Mouse (Mus musculus): Measurements from ENCODE around the gene Ddx23. TPM values are rescaled to one million over a fixed set of nuclear protein-coding genes. Genes with fewer than 3 reads are reported as not detected.
A peak's percentile ranks its signal among the peaks of the same experiment; 100 is the strongest.

Ddx23 gene
- polyA plus RNA-seq, 1 experiment from 2014 or later = 16.4 TPM

- Histone ChIP-seq H3K27ac (no peak overlapping the region), H3K9me3 (no peaks in the 10 kb centered on the region), H3K27me3 (replicated peaks) (0 out of 2 replicates have a peak, but pooled peaks cover 6% of the 10 kb centered on the region), H3K4me2 (replicated peaks) (no peak overlapping the region), H3K4me1 (peaks cover 37% of the 10 kb centered on the region), H3K36me3 (peaks cover 16% of the 10 kb centered on the region; the same call in 1 of the 2 replicates), H3K4me3 (no peak overlapping the region), H3K9ac (no peak overlapping the region)
- no peak for ATAC-seq (ENCODE audit: low FRiP score, low read depth)
- WGBS = 83% methylated on average over 4 of the region's 4 CpGs
These were observed 9.9 kb upstream of the Ddx23 start for GRCm38 (mm10) chr15:98672592-98672991.

GRCm38 (mm10) chr15:98664042-98664907 is 1.6 kb upstream of the Ddx23 start:
- Histone ChIP-seq H3K4me1 (no peaks in the 10 kb centered on the region), H3K4me2 (replicated peaks) (no peak overlapping the region), H3K27me3 (replicated peaks) (no peaks in the 10 kb centered on the region), H3K9ac (no peak overlapping the region), H3K9me3 (no peaks in the 10 kb centered on the region), H3K36me3 (peaks cover 7% of the 10 kb centered on the region; the same call in 1 of the 2 replicates), H3K27ac (no peak overlapping the region), H3K4me3 (no peak overlapping the region)
- WGBS = 83% methylated on average over 11 of the region's 11 CpGs
- ATAC-seq (ENCODE audit: low FRiP score, low read depth) = no peak

- Histone ChIP-seq H3K27me3 (replicated peaks) (no peaks in the 10 kb centered on the region), H3K4me1 (no peaks in the 10 kb centered on the region), H3K27ac (peak overlapping the region; percentile 39; the same call in 1 of the 2 replicates), H3K4me3 (peak overlapping the region; percentile 65), H3K9me3 (no peaks in the 10 kb centered on the region), H3K36me3 (peaks cover 24% of the 10 kb centered on the region), H3K4me2 (replicated peaks) (peak overlapping the region; percentile 67), H3K9ac (peak overlapping the region; percentile 73)
- no peak for ATAC-seq (ENCODE audit: low FRiP score, low read depth)
- WGBS = 2% methylated on average over 14 of the region's 14 CpGs
These were observed 512 bp downstream of the Ddx23 start for GRCm38 (mm10) chr15:98662198-98662566.

- ATAC-seq (ENCODE audit: low FRiP score, low read depth) = no peak
- no peak overlapping the region for H3K9ac ChIP-seq
- no peak overlapping the region for H3K4me3 ChIP-seq
- no peak overlapping the region for H3K4me2 ChIP-seq (replicated peaks)
- no peaks in the 10 kb centered on the region for H3K27me3 ChIP-seq (replicated peaks)
- H3K9me3 ChIP-seq = no peaks in the 10 kb centered on the region
- no peak overlapping the region for H3K27ac ChIP-seq
- WGBS = 85% methylated on average over 15 of the region's 15 CpGs
- H3K36me3 ChIP-seq = peaks cover 69% of the 10 kb centered on the region
- H3K4me1 ChIP-seq = no peaks in the 10 kb centered on the region
These were observed 5.5 kb downstream of the Ddx23 start for GRCm38 (mm10) chr15:98656982-98657751.

GRCm38 (mm10) chr15:98652174-98652573 is 10.5 kb downstream of the Ddx23 start:
- no peaks in the 10 kb centered on the region for H3K4me1 ChIP-seq
- no peak for ATAC-seq (ENCODE audit: low FRiP score, low read depth)
- H3K27me3 ChIP-seq (replicated peaks) = no peaks in the 10 kb centered on the region
- no peak overlapping the region for H3K4me3 ChIP-seq
- 95% methylated on average over 8 of the region's 8 CpGs for WGBS
- H3K9ac ChIP-seq = no peak overlapping the region
- peaks cover 95% of the 10 kb centered on the region for H3K36me3 ChIP-seq
- no peak overlapping the region for H3K27ac ChIP-seq
- no peaks in the 10 kb centered on the region for H3K9me3 ChIP-seq
- H3K4me2 ChIP-seq (replicated peaks) = no peak overlapping the region

- H3K9ac ChIP-seq = no peak overlapping the region
- no peak overlapping the region for H3K4me2 ChIP-seq (replicated peaks)
- H3K27me3 ChIP-seq (replicated peaks) = no peaks in the 10 kb centered on the region
- no peak overlapping the region for H3K4me3 ChIP-seq
- ATAC-seq (ENCODE audit: low FRiP score, low read depth) = no peak
- H3K9me3 ChIP-seq = no peaks in the 10 kb centered on the region
- H3K36me3 ChIP-seq = peaks cover 95% of the 10 kb centered on the region
- no peak overlapping the region for H3K27ac ChIP-seq
- WGBS = 91% methylated on average over 15 of the region's 15 CpGs
- no peaks in the 10 kb centered on the region for H3K4me1 ChIP-seq
These were observed 11.3 kb downstream of the Ddx23 start for GRCm38 (mm10) chr15:98651431-98651830.

- H3K27me3 ChIP-seq (replicated peaks) = no peaks in the 10 kb centered on the region
- H3K27ac ChIP-seq = no peak overlapping the region
- no peaks in the 10 kb centered on the region for H3K9me3 ChIP-seq
- H3K4me1 ChIP-seq = no peaks in the 10 kb centered on the region
- H3K9ac ChIP-seq = no peak overlapping the region
- ATAC-seq (ENCODE audit: low FRiP score, low read depth) = no peak
- 97% methylated on average over 3 of the region's 3 CpGs for WGBS
- H3K4me3 ChIP-seq = no peak overlapping the region
- H3K4me2 ChIP-seq (replicated peaks) = no peak overlapping the region
- H3K36me3 ChIP-seq = peaks cover 99% of the 10 kb centered on the region
These were observed 14.6 kb downstream of the Ddx23 start for GRCm38 (mm10) chr15:98648071-98648470.

GRCm38 (mm10) chr15:98647308-98647707 is 15.4 kb downstream of the Ddx23 start:
- Histone ChIP-seq H3K36me3 (peaks cover 99% of the 10 kb centered on the region), H3K9ac (no peak overlapping the region), H3K27me3 (replicated peaks) (no peaks in the 10 kb centered on the region), H3K27ac (no peak overlapping the region), H3K4me3 (no peak overlapping the region), H3K9me3 (no peaks in the 10 kb centered on the region), H3K4me2 (replicated peaks) (no peak overlapping the region), H3K4me1 (no peaks in the 10 kb centered on the region)
- ATAC-seq (ENCODE audit: low FRiP score, low read depth) = no peak
- 90% methylated on average over 10 of the region's 10 CpGs for WGBS

GRCm38 (mm10) chr15:98646737-98647136 is 16.0 kb downstream of the Ddx23 start:
- ATAC-seq (ENCODE audit: low FRiP score, low read depth) = no peak
- Histone ChIP-seq H3K4me3 (no peak overlapping the region), H3K4me1 (no peaks in the 10 kb centered on the region), H3K9me3 (no peaks in the 10 kb centered on the region), H3K27ac (no peak overlapping the region), H3K36me3 (peaks cover 99% of the 10 kb centered on the region), H3K9ac (0 out of 2 replicates have a peak overlapping the region, but pooled peaks have one; percentile 21), H3K4me2 (replicated peaks) (no peak overlapping the region), H3K27me3 (replicated peaks) (no peaks in the 10 kb centered on the region)
- 89% methylated on average over 8 of the region's 8 CpGs for WGBS

- peaks cover 99% of the 10 kb centered on the region for H3K36me3 ChIP-seq
- no peak overlapping the region for H3K27ac ChIP-seq
These were observed 17.4 kb downstream of the Ddx23 start for GRCm38 (mm10) chr15:98645057-98646026.

GRCm38 (mm10) chr15:98644406-98644805 is 18.3 kb downstream of the Ddx23 start:
- Histone ChIP-seq H3K4me1 (no peaks in the 10 kb centered on the region), H3K36me3 (peaks cover 99% of the 10 kb centered on the region), H3K4me2 (replicated peaks) (no peak overlapping the region), H3K27me3 (replicated peaks) (no peaks in the 10 kb centered on the region), H3K9ac (no peak overlapping the region), H3K27ac (no peak overlapping the region), H3K4me3 (no peak overlapping the region), H3K9me3 (no peaks in the 10 kb centered on the region)
- 89% methylated on average over 12 of the region's 12 CpGs for WGBS
- ATAC-seq (ENCODE audit: low FRiP score, low read depth) = no peak

More at GRCm38 (mm10) chr15:98645057-98646026, 17.4 kb downstream of the Ddx23 start:
- Histone ChIP-seq H3K27me3 (replicated peaks) (no peaks in the 10 kb centered on the region), H3K4me3 (no peak overlapping the region), H3K9ac (no peak overlapping the region), H3K4me2 (replicated peaks) (no peak overlapping the region), H3K9me3 (no peaks in the 10 kb centered on the region), H3K4me1 (no peaks in the 10 kb centered on the region)
- ATAC-seq (ENCODE audit: low FRiP score, low read depth) = no peak
- WGBS = 94% methylated on average over 24 of the region's 24 CpGs

Data from neural tube, embryonic 12.5 days (tissue).